Mouse (Mus musculus) bone marrow macrophage, adult 2 months (primary cell): ENCODE measurements around the gene Kctd19. TPM values are rescaled to one million over a fixed set of nuclear protein-coding genes. Genes with fewer than 3 reads are reported as not detected.

Experiments used
- H3K27ac ChIP-seq: 2 replicates; pipeline ENCODE4 v1.5.1; 2012; ENCODE audit warnings: low read depth, low read length; ENCODE audit not compliant: insufficient read depth
- H3K4me1 ChIP-seq: 2 replicates; pipeline ENCODE4 v1.6.1; 2012; ENCODE audit warnings: low read length; ENCODE audit not compliant: control insufficient read depth, insufficient read depth
- H3K4me3 ChIP-seq: 2 replicates; pipeline ENCODE4 v1.5.1; 2012; ENCODE audit warnings: mild to moderate bottlenecking, low read length, moderate library complexity; ENCODE audit not compliant: insufficient read depth
- CTCF ChIP-seq: IDR thresholded peaks from 2 replicates; pipeline ENCODE4 v1.5.1; 2012; ENCODE audit warnings: low read depth, mild to moderate bottlenecking, low read length, moderate library complexity
- POLR2A ChIP-seq: IDR thresholded peaks from 2 replicates; pipeline ENCODE4 v1.6.1; 2012; ENCODE audit warnings: mild to moderate bottlenecking, low read depth, low read length, borderline replicate concordance
- polyA plus RNA-seq: library from polyadenylated mRNA; stranded (reverse); fragments of >200 nt; gene quantifications from 2 replicates; pipeline ENCODE4 v1.2.4, GENCODE M21; 2012; ENCODE audit not compliant: missing spikeins, insufficient read depth, insufficient read length

Gene Kctd19
- polyA plus RNA-seq, 1 experiment = not detected

- H3K27ac ChIP-seq = peak overlapping the region; percentile 78
- H3K4me3 ChIP-seq = no peak overlapping the region
- TF ChIP-seq POLR2A = no peak
- TF ChIP-seq CTCF = no peak
- peaks cover 46% of the 10 kb centered on the region for H3K4me1 ChIP-seq
Measured at GRCm38 (mm10) chr8:105339886-105340635, 73.2 kb downstream of the Kctd19 start.

- Histone ChIP-seq H3K27ac (peak overlapping the region; percentile 78), H3K4me1 (peaks cover 37% of the 10 kb centered on the region), H3K4me3 (peak overlapping the region; percentile 35; the same call in 1 of the 2 replicates)
- TF ChIP-seq POLR2A (no peak), CTCF (no peak)
Measured at GRCm38 (mm10) chr8:105338992-105339391, 74.3 kb downstream of the Kctd19 start.

- Histone ChIP-seq H3K27ac (no peak overlapping the region), H3K4me1 (peaks cover 29% of the 10 kb centered on the region), H3K4me3 (no peak overlapping the region)
- TF ChIP-seq CTCF = no peak
- TF ChIP-seq POLR2A = no peak
Measured at GRCm38 (mm10) chr8:105336373-105337130, 76.8 kb downstream of the Kctd19 start.

Other genes with a start within 250 kb of the Kctd19 start
- 124 and 130 TPM in 2 replicates for gene Cbfb, start 242.8 kb downstream of the Kctd19 start, polyA plus RNA-seq
- gene D230025D16Rik, start 188.4 kb downstream of the Kctd19 start, polyA plus RNA-seq = 24.5 and 27.8 TPM in 2 replicates
- 1.1 and 1.6 TPM in 2 replicates for gene B3gnt9, start 158.3 kb downstream of the Kctd19 start, polyA plus RNA-seq
- gene Tradd, start 148.9 kb downstream of the Kctd19 start, polyA plus RNA-seq = 23.6 and 26.2 TPM in 2 replicates
- 6.5 and 6.8 TPM in 2 replicates for gene Fbxl8, start 148.9 kb downstream of the Kctd19 start, polyA plus RNA-seq
- 4.7 and 5.0 TPM in 2 replicates for gene Hsf4, start 143.7 kb downstream of the Kctd19 start, polyA plus RNA-seq
- gene Nol3, start 137.4 kb downstream of the Kctd19 start, polyA plus RNA-seq = 0.23 TPM in 1 of 2 replicates, not detected in the other
- gene 4931428F04Rik, start 123.6 kb downstream of the Kctd19 start, polyA plus RNA-seq = 0.67 and 1.3 TPM in 2 replicates
- 0.95 and 1.1 TPM in 2 replicates for gene Exoc3l, start 117.4 kb downstream of the Kctd19 start, polyA plus RNA-seq
- gene E2f4, start 115.8 kb downstream of the Kctd19 start, polyA plus RNA-seq = 40.6 and 47.6 TPM in 2 replicates
- gene Elmo3, start 107.9 kb downstream of the Kctd19 start, polyA plus RNA-seq = 1.5 and 2.6 TPM in 2 replicates
- 3.1 and 3.2 TPM in 2 replicates for gene Lrrc29, start 87.2 kb downstream of the Kctd19 start, polyA plus RNA-seq
- gene Tmem208, start 87.1 kb downstream of the Kctd19 start, polyA plus RNA-seq = 51.2 and 56.6 TPM in 2 replicates
- gene Fhod1, start 65.5 kb downstream of the Kctd19 start, polyA plus RNA-seq = 16.5 and 18.0 TPM in 2 replicates
- gene Slc9a5, start 64.7 kb downstream of the Kctd19 start, polyA plus RNA-seq = 4.9 and 5.0 TPM in 2 replicates
- gene Plekhg4, start 40.2 kb downstream of the Kctd19 start, polyA plus RNA-seq = 0.24 TPM in 1 of 2 replicates, not detected in the other
- not detected in 2 replicates for gene Lrrc36, start 69 bp upstream of the Kctd19 start, polyA plus RNA-seq
- 1.2 and 1.6 TPM in 2 replicates for gene Tppp3, start 58.0 kb upstream of the Kctd19 start, polyA plus RNA-seq
- gene Zdhhc1, start 83.4 kb upstream of the Kctd19 start, polyA plus RNA-seq = 16.0 and 16.3 TPM in 2 replicates
- gene Hsd11b2, start 105.3 kb upstream of the Kctd19 start, polyA plus RNA-seq = not detected in 2 replicates
- gene Atp6v0d1, start 152.5 kb upstream of the Kctd19 start, polyA plus RNA-seq = 177 and 186 TPM in 2 replicates
- 15.5 and 17.9 TPM in 2 replicates for gene Ripor1, start 191.8 kb upstream of the Kctd19 start, polyA plus RNA-seq
- 60.3 and 61.3 TPM in 2 replicates for gene Ctcf, start 223.1 kb upstream of the Kctd19 start, polyA plus RNA-seq
- gene Agrp, start 223.9 kb upstream of the Kctd19 start, polyA plus RNA-seq = not detected in 2 replicates